Mouse (Mus musculus) heart, adult 11 months (tissue): Measurements from ENCODE around the gene Ebp.

Source experiments
- DNase-seq: peaks from one replicate; pipeline ENCODE4 v3.0.0; 2022

The Ebp gene

DNA sequence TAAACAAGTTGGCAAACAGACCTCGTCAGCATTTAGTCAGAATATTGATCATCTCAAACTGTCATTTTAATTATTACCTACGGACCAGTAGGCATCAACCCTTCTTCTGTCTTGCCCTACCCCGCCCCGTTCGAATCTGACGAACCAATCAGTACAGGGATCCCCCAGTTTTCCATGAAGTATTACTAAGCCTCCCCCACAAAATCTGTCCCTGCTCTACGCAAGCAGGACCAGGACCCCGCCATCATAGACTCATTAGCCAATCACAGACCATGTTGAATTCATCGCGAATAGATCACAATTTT lies at the start of gene Ebp:
Ebp (minus strand) TSS at position 94 of the 305 bp plus-strand sequence.
- peak; percentile 90 for DNase-seq

DNA sequence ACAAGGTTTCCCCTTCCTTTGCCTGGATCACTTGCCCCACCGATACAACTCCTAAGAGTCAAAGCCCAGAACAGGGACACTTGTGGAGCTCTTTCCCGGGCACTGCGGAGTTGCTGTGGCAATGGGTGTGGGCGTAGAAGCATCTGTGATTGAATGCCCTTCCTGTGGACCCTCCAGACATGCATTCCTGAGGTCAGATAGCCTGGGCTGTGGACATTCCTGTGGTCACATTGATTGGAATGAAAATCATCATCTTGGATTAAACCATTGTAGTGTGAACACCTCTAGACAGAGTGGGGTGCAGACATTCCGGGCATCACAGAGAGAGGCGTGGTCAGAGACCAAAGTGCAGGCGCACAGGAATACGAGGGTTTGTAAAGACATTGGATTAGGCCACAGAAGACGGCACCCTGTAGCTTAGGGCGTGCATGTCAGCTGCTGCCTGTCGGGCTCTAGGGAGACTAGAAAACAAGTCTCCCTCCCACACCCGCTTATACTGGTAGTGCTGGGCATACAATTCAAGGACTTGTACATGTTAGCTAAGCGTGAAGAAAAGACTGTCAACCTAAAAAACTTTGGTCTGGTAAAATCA lies 45.6 kb upstream of the Ebp start:
- peak; percentile 74 for DNase-seq

DNA sequence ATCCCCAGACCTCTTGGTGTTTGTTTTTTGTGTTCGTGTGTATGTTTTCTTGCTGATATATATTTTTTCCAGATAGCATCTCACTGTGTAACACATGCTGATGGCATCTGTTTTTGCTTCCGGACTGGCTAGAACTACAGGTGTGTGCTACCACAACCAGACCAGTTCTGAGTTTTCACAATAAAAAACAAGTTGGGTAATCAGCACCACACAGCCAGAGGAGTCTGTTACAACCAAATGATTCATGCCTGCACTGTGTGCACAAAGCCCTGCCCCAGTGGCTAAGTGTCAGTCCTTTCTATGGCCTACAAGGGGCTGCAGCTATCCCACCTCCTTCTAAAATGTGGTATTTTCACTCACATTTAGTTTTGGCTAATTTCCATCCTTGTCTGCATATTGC lies 43.4 kb upstream of the Ebp start:
- no peak for DNase-seq

DNA sequence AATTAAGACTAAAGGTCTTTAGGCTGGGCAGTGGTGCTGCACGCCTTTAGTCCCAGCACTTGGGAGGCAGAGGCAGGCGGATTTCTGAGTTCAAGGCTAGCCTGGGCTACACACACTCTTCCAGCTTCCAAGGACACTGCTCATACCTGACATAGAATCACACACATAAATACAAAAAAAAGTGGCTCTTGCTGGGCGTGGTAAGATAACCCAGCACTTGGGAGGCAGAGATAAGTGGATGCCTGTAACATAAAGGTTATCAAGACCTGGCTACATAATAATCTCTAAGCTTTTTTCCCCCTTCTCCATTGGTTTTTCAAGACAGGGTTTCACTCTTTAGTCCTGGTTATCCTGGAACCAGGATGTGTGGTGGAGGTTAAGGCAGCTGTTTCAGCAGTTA lies 40.3 kb upstream of the Ebp start:
- no peak for DNase-seq

DNA sequence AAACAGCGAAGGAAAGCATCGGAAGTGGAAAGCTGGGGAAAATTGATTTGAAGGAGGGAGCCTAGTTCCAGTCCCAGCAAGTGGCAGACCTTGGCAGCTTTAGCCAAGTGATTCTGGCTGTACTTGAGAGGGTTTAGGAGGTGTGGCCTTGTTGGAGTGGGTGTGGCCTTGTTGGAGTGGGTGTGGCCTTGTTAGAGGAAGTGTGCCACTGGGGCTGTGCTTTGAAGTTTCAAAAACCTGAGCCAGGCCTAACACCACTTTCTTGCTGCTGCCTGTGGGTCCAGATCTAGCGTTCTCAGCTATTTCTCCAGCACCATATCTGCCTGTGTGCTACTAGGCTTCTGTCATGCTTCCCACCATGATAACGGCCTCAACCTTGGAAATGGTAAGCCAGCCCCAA lies 37.0 kb upstream of the Ebp start:
- DNase-seq, result no peak

DNA sequence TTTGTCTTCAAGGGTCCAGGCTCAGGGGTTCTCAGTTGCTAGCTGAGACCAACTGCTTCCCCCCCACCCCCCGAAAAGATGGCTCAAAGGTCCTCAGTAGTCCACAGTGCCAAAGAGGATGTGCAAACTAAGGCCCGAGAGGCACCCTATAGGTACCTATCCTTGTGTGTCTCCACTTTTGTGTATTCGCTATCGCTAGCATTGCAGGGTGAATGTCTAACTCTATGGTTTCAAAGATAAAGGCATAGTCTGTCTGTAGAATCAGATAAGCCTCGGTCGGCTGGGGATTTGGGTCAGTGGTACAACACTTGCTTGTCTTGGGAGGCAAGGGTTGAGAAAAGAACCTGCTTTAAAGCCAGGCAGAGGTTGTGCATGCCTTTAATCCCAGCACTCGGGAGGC lies 30.2 kb upstream of the Ebp start:
- DNase-seq, result no peak

DNA sequence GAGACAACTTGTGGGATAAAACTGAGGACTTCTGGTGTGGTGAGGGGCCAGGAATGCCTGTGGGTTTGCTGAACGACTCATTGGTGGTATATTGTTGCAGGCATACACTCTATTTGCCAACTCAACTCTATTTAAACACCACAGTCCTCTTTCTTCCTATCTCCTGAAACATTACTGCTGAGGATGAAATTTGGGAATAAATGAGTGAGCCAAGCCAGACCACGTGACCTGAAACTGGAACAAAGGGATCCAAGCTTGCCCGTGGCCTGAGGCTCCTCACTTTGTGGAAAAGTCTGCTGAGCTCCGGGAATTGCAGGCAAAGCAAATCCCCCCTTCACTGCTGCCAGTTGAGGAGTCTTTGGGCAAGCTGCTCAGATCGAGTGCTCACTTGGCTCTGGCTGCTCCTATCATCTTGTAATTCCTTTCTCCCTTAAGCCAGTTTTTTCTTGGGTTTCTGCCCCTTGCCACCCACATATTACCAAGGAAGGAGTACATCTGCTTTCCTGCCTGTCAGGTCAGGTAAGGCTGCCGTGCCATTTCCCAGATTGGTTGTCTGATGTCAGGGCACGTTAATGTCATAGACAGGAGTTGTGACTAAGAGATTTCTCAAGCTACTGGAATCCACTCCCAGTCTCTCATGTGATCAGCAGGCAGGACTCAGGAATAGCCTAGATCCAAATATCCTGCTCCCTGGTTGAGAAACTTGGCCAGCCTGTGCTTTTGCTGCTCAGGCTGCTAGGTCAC lies 29.5 kb upstream of the Ebp start:
- peak; percentile 86 for DNase-seq

DNA sequence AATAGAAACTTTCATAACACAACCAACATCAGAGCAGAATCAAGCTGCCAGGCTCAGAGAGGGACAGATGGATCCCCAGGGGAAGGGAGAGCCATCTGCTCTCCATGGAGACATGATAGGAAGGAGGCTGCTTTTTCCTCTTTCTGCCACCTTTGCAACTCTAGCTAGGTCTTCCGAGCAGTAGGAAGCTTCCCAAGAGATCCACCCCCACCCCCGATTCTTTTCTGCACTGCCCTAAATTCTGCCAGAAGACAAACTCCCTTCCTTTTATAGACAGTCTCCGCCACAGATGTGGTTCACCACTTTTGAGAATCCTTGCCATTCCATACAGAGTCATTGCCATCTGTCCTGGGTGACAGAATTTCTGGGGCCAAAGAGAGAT lies 29.0 kb upstream of the Ebp start:
- DNase-seq, result no peak

DNA sequence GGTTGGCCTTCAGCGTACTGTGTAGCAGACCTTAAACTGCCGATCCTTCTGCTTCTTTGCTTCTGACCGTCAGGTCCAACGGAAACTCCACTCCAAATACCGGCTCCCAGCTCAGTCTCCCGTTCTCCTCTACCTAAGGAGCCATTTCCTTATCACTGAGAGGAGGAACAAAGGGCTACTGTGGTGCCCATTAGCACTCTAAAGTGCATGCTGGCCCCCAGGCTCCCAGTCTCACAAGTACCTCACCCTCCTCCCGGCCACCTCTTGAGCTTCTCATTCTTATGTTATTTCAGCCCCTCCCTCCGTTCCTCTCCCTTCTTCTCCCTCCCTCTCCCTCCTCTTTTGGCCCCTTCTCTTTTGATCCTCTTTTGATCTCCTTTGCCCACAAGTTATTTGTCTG lies 26.3 kb upstream of the Ebp start:
- DNase-seq, result peak; percentile 62

DNA sequence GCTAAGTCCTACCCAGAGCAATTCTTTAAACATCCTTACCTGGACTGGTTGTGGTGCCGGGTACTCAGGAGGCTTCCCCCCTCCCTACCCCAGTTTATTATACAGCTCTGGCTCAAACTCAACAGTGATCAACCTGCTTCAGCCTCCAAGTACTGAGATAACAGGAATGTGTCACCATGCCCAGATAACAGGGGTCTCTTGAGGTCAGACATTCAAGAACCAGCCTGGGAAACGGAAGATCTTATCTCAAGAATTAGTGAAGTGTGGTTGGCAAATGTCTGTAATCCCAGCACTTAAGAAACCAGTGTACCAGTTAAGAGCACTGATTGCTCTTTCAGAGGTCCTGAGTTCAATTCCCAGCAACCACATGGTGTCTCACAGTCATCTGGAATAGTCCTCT lies 24.8 kb upstream of the Ebp start:
- DNase-seq, result no peak

DNA sequence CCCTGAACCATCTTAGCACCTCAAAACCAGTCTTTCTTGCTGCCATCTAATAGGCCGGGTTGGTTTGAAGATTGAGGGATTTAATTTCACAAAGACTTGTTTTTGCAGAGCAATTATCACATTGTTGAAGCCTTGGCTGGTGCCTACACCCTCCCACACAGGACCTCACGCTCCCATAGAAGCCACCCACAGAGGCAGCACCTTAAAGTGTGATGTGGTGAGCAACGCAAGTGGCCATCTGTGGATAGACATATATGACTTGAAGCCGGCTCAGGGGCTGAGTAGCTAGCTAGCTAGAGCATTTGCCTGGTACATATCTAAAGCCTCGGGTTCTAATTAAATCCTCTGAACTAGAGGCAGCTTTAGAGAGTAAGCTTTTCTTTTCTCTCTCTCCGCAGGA lies 24.1 kb upstream of the Ebp start:
- DNase-seq, result peak; percentile 45

DNA sequence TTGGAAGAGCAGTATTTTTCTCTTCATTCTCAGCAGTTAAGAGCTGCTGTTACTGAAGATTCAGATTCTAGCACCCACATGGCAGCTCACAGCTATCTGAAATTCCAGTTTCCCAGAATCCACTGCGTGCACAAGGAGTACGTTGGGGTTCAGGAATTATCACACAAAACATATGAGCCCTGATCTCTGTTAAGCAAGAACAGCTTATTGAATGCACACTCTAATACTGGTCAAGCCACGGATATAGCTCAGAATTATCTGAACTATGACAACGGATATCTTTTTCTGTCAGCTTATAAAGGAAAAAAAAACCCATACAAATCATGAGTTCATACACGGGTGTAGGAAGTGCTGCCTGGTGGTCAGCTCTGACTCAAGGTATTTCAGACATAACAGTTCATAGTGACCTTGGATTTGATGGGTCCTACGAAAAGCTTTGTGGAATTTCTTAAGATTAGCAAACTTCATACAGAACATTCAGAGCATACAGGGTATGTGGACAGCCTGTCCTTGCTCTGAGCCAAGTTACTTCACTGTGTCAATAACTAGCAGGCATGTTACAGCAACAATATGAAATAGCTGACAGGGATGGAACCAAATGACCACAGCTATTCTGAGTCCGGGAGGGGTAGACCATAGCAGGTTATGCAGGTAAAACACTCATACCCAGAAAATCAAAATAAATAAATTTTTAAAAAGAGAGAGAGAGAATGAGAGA lies 18.3 kb upstream of the Ebp start:
- DNase-seq, result peak; percentile 10

DNA sequence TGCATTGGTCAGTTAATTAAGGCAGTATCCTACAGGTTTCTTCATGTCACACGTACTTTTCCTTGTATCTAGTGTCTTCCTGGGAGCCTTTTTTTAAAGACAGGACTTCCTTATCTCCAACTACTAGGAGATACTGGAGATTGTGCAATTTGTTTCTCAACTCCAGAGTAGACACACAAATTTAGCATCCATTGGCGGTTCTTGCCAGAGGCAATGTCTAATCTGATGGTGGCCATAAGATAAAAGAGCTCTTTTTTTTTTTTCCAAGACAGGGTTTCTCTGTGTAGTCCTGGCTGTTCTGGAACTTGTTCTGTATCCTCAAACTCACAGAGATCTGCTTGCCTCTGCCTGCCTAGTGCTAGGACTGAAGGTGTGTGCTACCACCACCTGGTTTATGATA lies 16.4 kb upstream of the Ebp start:
- no peak for DNase-seq

DNA sequence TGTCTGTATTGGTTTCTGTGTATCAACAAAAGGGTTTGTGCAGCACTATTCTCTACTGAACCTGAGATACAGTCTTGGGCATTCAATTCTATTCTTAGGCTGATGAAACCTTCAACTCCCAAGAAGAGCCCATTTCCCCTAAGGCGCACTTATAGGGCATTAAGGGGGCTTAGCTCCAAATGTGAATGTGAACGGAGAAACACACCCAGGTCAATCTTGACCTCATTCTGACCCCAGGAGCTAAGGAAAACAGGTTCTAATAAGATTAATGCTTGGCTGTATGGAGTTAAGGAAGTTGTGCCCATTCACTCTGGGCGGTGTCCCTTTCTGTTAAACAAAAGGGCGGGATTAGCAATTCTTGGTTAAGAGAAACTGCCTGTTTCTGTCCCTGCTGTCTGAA lies 13.9 kb upstream of the Ebp start:
- DNase-seq, result no peak

DNA sequence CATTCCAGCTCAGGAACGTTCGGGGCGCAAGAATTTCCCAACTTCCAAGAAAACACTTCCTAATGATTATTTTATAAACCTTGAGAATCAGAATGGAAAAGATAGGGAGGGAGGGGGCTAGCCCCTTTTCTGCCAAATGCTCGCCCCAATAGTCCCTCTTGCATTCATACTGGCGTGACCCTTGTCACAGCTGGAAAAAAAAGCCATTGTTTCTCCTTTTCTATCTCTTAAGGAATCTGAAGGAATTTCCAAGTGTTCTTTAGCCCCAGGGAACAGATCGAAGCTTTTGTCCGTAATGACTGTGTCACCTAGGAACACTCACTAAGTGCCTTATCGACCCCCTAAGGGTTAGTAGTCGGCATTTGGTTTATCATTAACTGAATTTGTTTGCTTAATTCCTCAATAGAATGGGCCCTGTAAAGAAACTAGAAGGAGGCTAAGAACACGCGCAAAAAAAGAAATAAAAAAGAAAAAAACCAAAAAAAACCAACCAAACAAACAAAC lies 13.4 kb upstream of the Ebp start:
- DNase-seq, result no peak

DNA sequence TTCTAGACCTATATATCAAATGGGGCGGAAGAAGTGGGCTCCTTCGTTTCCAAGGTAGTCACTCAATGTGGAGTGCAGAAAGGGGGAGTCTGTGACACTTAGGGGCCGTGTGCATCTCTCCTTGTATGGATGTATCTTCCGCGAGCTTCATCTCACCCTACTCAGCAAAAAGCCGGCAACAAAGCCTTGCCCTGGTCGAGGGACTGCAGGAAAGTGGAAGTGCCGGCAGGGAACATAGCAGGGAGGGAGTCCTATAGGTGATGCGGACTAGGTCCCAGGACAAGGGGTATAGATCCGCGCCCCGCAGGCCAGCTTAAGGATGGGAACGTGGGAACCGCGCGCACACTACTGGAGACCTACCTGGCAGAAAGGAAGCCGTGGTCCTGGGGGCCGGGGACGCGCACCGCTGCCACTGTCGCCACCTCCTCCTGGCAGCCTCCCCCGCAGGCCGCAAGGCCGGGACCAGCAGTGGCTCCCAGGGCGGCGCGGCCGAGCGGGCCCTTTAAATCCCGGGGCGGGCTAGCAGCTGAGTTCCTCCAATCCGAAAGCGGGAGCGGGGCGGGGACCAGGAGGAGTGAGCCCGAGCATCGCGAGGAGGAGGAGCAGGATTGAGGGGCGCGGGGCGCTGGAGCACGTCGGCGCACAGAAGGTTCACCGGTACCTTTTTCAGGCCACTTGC lies 12.8 kb upstream of the Ebp start, which contains the start of gene Porcn:
Porcn (minus strand) TSS at position 511 of the 679 bp plus-strand sequence.
- peak; percentile 99 for DNase-seq

DNA sequence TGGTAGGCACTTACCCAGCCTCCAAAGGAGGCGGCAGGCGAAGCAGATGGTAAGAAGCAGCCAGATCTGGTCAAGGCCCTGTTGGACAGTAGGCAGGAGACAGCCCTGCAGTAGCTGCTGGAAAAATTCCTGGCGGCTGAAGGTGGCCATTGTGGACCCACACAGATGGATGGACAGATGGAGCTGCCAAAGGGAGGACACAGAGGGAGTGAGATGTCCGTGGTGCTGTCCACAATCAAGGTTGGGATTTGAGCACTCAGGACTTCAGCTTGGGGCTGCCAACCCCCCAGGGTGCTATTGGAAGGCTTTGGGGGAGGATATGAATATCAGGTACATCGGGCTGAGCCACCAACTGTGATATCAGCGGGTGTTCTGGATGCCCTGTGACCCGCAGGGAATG lies 12.2 kb upstream of the Ebp start:
- no peak for DNase-seq

DNA sequence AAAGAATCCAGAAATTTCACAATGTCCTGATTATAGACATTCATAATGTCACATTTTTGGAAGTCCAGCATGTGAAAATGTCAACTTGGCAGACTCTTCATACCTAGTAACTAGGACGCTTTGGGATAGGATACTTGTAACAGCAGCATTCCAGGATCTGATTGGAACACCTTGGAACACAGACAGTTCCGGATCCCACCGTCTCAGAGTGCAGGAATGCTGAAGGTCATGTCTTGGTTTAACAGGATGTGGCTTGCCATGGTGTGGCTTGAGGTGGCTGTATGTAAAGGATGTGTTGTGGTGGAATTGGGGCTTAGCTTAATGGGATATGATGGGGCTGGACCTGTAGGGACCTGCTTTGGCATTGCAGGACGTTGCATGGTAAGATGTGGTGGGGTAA lies 11.8 kb upstream of the Ebp start:
- no peak for DNase-seq

DNA sequence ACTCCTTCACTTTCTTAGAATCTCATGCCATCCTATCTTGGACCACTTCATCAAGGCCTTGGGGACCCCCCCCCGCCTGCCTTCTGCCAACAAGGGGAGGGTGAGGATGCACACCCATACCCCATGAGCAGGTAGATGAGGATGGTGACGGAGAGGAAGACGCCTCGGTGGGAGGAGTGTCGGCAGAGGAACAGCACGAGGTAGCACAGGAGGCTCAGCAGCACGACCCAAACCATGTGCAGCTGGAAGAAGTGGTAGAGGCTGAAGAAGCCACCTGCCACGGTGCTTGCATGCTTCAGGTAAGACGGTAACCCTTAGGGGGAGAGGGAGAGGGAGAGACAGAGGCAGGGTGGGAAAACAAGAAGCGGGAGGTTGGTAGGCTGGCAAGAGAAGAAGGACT lies 10.8 kb upstream of the Ebp start:
- DNase-seq, result no peak

DNA sequence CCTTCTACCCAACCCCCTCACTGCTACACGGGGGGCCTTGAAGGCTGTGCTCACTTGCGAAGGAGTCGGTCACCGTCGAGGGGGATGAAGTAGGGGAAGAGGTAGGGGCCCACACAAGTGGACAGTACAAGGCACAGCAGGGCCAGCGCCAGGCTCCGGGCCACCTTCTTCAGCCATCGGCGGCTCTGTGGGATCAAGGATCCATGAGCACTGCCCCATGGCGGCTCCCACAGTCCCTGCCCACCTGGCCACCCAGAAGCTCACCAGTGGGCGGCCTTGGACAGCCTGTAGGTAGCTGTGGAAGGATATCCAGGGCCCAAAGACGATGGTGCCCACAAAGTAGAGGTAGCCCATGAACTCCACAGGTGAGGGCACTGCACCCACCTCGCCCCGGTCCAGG lies 9.8 kb upstream of the Ebp start:
- DNase-seq, result peak; percentile 74

DNA sequence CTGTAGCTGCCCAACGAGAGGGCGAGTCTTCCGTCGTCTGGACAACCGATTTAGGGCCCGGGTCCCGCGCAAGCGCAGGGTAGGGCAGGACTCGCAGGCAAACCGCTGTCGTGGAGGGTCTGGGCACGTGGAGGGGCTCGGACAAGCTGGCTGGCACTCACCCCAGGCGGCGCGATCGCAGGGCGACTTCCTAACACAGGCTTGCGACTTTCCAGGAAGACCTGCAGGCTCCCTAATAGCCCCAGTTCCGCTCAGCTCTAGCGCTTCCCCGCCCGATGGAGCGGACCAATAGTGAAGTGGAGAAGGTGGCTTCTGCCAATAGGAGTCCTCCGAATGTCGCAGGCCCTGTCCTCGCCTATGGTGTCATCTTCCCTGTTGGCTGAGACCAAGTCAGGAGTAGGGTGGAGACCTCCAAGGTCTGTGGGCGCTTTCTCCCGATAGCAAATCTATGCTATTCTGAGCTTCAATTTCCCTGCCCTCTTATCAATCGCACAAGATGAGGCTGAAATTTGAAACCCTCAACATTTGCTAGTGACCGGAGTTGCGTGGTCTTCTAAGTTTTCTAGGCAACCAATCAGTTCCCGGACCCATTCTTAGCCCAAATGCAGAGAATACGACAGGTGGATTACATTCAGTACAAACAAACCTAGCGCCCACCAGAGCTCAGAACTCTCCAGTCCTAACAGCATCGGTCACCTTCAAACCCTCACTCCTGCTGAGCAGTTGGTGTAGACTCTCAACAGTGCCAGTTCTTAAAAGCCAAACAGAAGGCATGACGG lies 483 bp downstream of the Ebp start:
- peak; percentile 99 for DNase-seq

DNA sequence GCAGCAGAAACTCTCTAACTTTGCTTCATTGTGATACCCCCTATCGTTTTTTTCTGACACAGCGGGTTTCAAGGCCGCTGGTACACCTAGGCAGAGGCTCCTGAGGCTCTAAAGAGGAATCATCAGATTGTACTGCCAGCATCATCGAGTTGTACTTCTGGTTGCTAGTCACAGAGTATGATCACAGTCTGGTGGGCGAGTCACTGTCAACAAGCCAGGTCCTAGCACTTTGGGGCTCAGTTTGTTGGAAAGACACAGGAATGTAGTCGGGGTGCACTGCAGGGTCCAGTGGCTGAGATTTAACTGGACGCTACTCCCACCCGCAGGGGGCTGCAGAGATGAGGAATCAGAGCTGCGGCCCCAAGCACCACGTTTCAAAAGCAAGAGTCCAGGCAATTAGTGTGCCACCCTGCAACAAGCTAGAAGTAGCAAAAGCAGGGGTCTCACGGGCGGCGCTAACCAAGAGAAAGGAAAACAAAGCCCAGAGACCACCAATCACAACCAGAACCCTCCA lies 1.1 kb downstream of the Ebp start:
- peak; percentile 88 for DNase-seq
